Mouse (Mus musculus): ENCODE results near the gene Zcchc14. TPM values are rescaled to one million over a fixed set of nuclear protein-coding genes. Genes with fewer than 3 reads are reported as not detected.
A peak's percentile ranks its signal among the peaks of the same experiment; 100 is the strongest.

The Zcchc14 gene
- polyA plus RNA-seq, 1 experiment from 2014 or later: 14.4 TPM

GRCm38 (mm10) chr8:121560432-121561100 is 92.1 kb downstream of the Zcchc14 start:
- Histone ChIP-seq H3K4me1 (replicated peaks; ENCODE audit: control insufficient read depth, insufficient read depth, low read length) (no peaks in the 10 kb centered on the region), H3K36me3 (ENCODE audit: control insufficient read depth, insufficient read depth, low read length) (peaks cover 9% of the 10 kb centered on the region), H3K4me2 (ENCODE audit: low read depth, low read length) (no peak overlapping the region), H3K9me3 (ENCODE audit: control insufficient read depth, low read length) (no peaks in the 10 kb centered on the region), H3K27ac (ENCODE audit: low read length) (no peak overlapping the region), H3K27me3 (ENCODE audit: control insufficient read depth, insufficient read depth, low read depth, low read length) (no peaks in the 10 kb centered on the region), H3K4me3 (ENCODE audit: low read length) (no peak overlapping the region), H3K9ac (ENCODE audit: low read length) (no peak overlapping the region)
- no peak for ATAC-seq (ENCODE audit: low read depth)
- 95% methylated on average over 7 of the region's 7 CpGs for WGBS

GRCm38 (mm10) chr8:121559801-121560200 is 92.9 kb downstream of the Zcchc14 start:
- no peak for ATAC-seq (ENCODE audit: low read depth)
- Histone ChIP-seq H3K4me3 (ENCODE audit: low read length) (no peak overlapping the region), H3K36me3 (ENCODE audit: control insufficient read depth, insufficient read depth, low read length) (peaks cover 12% of the 10 kb centered on the region), H3K9me3 (ENCODE audit: control insufficient read depth, low read length) (no peaks in the 10 kb centered on the region), H3K9ac (ENCODE audit: low read length) (no peak overlapping the region), H3K4me2 (ENCODE audit: low read depth, low read length) (no peak overlapping the region), H3K4me1 (replicated peaks; ENCODE audit: control insufficient read depth, insufficient read depth, low read length) (no peaks in the 10 kb centered on the region), H3K27ac (ENCODE audit: low read length) (no peak overlapping the region), H3K27me3 (ENCODE audit: control insufficient read depth, insufficient read depth, low read depth, low read length) (no peaks in the 10 kb centered on the region)
- 89% methylated on average over 12 of the region's 12 CpGs for WGBS

- peaks cover 23% of the 10 kb centered on the region for H3K36me3 ChIP-seq (ENCODE audit: control insufficient read depth, insufficient read depth, low read length)
- no peaks in the 10 kb centered on the region for H3K9me3 ChIP-seq (ENCODE audit: control insufficient read depth, low read length)
- no peak overlapping the region for H3K9ac ChIP-seq (ENCODE audit: low read length)
- 87% methylated on average over 16 of the region's 16 CpGs for WGBS
- H3K4me2 ChIP-seq (ENCODE audit: low read depth, low read length): no peak overlapping the region
- no peaks in the 10 kb centered on the region for H3K27me3 ChIP-seq (ENCODE audit: control insufficient read depth, insufficient read depth, low read depth, low read length)
- H3K27ac ChIP-seq (ENCODE audit: low read length): no peak overlapping the region
- no peak for ATAC-seq (ENCODE audit: low read depth)
- no peak overlapping the region for H3K4me3 ChIP-seq (ENCODE audit: low read length)
- H3K4me1 ChIP-seq (replicated peaks; ENCODE audit: control insufficient read depth, insufficient read depth, low read length): no peaks in the 10 kb centered on the region
These were observed 94.2 kb downstream of the Zcchc14 start for GRCm38 (mm10) chr8:121558538-121558937.

- H3K4me1 ChIP-seq (replicated peaks; ENCODE audit: control insufficient read depth, insufficient read depth, low read length): no peaks in the 10 kb centered on the region
- no peaks in the 10 kb centered on the region for H3K27me3 ChIP-seq (ENCODE audit: control insufficient read depth, insufficient read depth, low read depth, low read length)
- no peak overlapping the region for H3K4me3 ChIP-seq (ENCODE audit: low read length)
- WGBS: 81% methylated on average over 11 of the region's 11 CpGs
- no peak overlapping the region for H3K27ac ChIP-seq (ENCODE audit: low read length)
- no peak for ATAC-seq (ENCODE audit: low read depth)
- no peak overlapping the region for H3K4me2 ChIP-seq (ENCODE audit: low read depth, low read length)
- no peak overlapping the region for H3K9ac ChIP-seq (ENCODE audit: low read length)
- H3K36me3 ChIP-seq (ENCODE audit: control insufficient read depth, insufficient read depth, low read length): peaks cover 30% of the 10 kb centered on the region
- no peaks in the 10 kb centered on the region for H3K9me3 ChIP-seq (ENCODE audit: control insufficient read depth, low read length)
These were observed 95.0 kb downstream of the Zcchc14 start for GRCm38 (mm10) chr8:121557746-121558145.

GRCm38 (mm10) chr8:121553831-121554475 is 98.7 kb downstream of the Zcchc14 start:
- Histone ChIP-seq H3K4me1 (replicated peaks; ENCODE audit: control insufficient read depth, insufficient read depth, low read length) (no peaks in the 10 kb centered on the region), H3K9ac (ENCODE audit: low read length) (no peak overlapping the region), H3K27me3 (ENCODE audit: control insufficient read depth, insufficient read depth, low read depth, low read length) (no peaks in the 10 kb centered on the region), H3K4me3 (ENCODE audit: low read length) (no peak overlapping the region), H3K27ac (ENCODE audit: low read length) (no peak overlapping the region), H3K36me3 (ENCODE audit: control insufficient read depth, insufficient read depth, low read length) (peaks cover 33% of the 10 kb centered on the region), H3K9me3 (ENCODE audit: control insufficient read depth, low read length) (no peaks in the 10 kb centered on the region), H3K4me2 (ENCODE audit: low read depth, low read length) (no peak overlapping the region)
- ATAC-seq (ENCODE audit: low read depth): no peak
- WGBS: 92% methylated on average over 32 of the region's 32 CpGs

- H3K4me3 ChIP-seq (ENCODE audit: low read length): no peak overlapping the region
- no peaks in the 10 kb centered on the region for H3K9me3 ChIP-seq (ENCODE audit: control insufficient read depth, low read length)
- ATAC-seq (ENCODE audit: low read depth): no peak
- H3K9ac ChIP-seq (ENCODE audit: low read length): no peak overlapping the region
- no peak overlapping the region for H3K27ac ChIP-seq (ENCODE audit: low read length)
- H3K27me3 ChIP-seq (ENCODE audit: control insufficient read depth, insufficient read depth, low read depth, low read length): no peaks in the 10 kb centered on the region
- H3K4me2 ChIP-seq (ENCODE audit: low read depth, low read length): no peak overlapping the region
- 74% methylated on average over 9 of the region's 9 CpGs for WGBS
- H3K4me1 ChIP-seq (replicated peaks; ENCODE audit: control insufficient read depth, insufficient read depth, low read length): no peaks in the 10 kb centered on the region
- H3K36me3 ChIP-seq (ENCODE audit: control insufficient read depth, insufficient read depth, low read length): peaks cover 27% of the 10 kb centered on the region
These were observed 100.2 kb downstream of the Zcchc14 start for GRCm38 (mm10) chr8:121552506-121552905.

- Histone ChIP-seq H3K9ac (ENCODE audit: low read length) (no peak overlapping the region), H3K4me2 (ENCODE audit: low read depth, low read length) (no peak overlapping the region), H3K4me3 (ENCODE audit: low read length) (no peak overlapping the region), H3K27me3 (ENCODE audit: control insufficient read depth, insufficient read depth, low read depth, low read length) (no peaks in the 10 kb centered on the region), H3K4me1 (replicated peaks; ENCODE audit: control insufficient read depth, insufficient read depth, low read length) (no peaks in the 10 kb centered on the region), H3K9me3 (ENCODE audit: control insufficient read depth, low read length) (no peaks in the 10 kb centered on the region), H3K27ac (ENCODE audit: low read length) (no peak overlapping the region), H3K36me3 (ENCODE audit: control insufficient read depth, insufficient read depth, low read length) (peaks cover 27% of the 10 kb centered on the region)
- 53% methylated on average over 24 of the region's 24 CpGs for WGBS
- ATAC-seq (ENCODE audit: low read depth): no peak
These were observed 101.4 kb downstream of the Zcchc14 start for GRCm38 (mm10) chr8:121551065-121551985.

GRCm38 (mm10) chr8:121550056-121550455 is 102.6 kb downstream of the Zcchc14 start:
- Histone ChIP-seq H3K4me3 (ENCODE audit: low read length) (no peak overlapping the region), H3K4me2 (ENCODE audit: low read depth, low read length) (no peak overlapping the region), H3K9ac (ENCODE audit: low read length) (no peak overlapping the region), H3K4me1 (replicated peaks; ENCODE audit: control insufficient read depth, insufficient read depth, low read length) (no peaks in the 10 kb centered on the region), H3K9me3 (ENCODE audit: control insufficient read depth, low read length) (no peaks in the 10 kb centered on the region), H3K27ac (ENCODE audit: low read length) (no peak overlapping the region), H3K36me3 (ENCODE audit: control insufficient read depth, insufficient read depth, low read length) (peaks cover 27% of the 10 kb centered on the region), H3K27me3 (ENCODE audit: control insufficient read depth, insufficient read depth, low read depth, low read length) (no peaks in the 10 kb centered on the region)
- ATAC-seq (ENCODE audit: low read depth): peak; percentile 36; the same call in 1 of the 2 replicates
- 66% methylated on average over 6 of the region's 6 CpGs for WGBS
